Mouse (Mus musculus) G1E-ER4 (cell line): ENCODE data around the gene Foxf1. TPM values are rescaled to one million over a fixed set of nuclear protein-coding genes. Genes with fewer than 3 reads are reported as not detected.

Experiments
- GATA1 ChIP-seq: IDR thresholded peaks from one replicate; pipeline ENCODE4 v1.8.0; 2012; ENCODE audit warnings: low read length, inconsistent platforms
- polyA plus RNA-seq: library from polyadenylated mRNA; stranded (reverse); fragments of >175 nt; gene quantifications from 2 replicates; pipeline ENCODE4 v1.2.3, GENCODE M21; 2012

Foxf1 gene
- polyA plus RNA-seq, 1 experiment: not detected

- TF ChIP-seq GATA1: no peak
These were observed 6.5 kb downstream of the Foxf1 start for GRCm38 (mm10) chr8:121090716-121091115.

GRCm38 (mm10) chr8:121092141-121092540, 8.0 kb downstream of the Foxf1 start:
- TF ChIP-seq GATA1: no peak

DNA sequence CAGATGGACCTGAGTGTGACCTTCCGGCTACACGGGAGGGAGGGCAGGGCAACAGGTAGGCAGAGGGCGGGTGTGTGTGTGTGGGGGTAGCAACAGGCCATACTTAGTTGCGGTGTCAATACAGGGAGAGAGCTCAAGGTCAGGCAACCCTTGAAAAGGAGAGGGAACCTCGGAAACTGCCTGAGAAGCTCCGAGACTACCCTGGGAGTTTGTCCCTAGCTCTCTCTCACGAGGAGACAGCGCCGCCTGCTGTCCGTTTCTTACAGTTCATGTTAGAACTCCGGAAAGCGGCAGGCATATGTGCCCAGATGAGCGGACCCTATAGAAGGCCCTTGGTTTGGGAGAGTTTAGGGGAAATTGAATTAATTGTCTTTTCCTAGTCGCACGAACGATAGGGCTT, 8.4 kb downstream of the Foxf1 start:
- no peak for TF ChIP-seq GATA1

GRCm38 (mm10) chr8:121093496-121093895, 9.3 kb downstream of the Foxf1 start:
- TF ChIP-seq GATA1: no peak

DNA sequence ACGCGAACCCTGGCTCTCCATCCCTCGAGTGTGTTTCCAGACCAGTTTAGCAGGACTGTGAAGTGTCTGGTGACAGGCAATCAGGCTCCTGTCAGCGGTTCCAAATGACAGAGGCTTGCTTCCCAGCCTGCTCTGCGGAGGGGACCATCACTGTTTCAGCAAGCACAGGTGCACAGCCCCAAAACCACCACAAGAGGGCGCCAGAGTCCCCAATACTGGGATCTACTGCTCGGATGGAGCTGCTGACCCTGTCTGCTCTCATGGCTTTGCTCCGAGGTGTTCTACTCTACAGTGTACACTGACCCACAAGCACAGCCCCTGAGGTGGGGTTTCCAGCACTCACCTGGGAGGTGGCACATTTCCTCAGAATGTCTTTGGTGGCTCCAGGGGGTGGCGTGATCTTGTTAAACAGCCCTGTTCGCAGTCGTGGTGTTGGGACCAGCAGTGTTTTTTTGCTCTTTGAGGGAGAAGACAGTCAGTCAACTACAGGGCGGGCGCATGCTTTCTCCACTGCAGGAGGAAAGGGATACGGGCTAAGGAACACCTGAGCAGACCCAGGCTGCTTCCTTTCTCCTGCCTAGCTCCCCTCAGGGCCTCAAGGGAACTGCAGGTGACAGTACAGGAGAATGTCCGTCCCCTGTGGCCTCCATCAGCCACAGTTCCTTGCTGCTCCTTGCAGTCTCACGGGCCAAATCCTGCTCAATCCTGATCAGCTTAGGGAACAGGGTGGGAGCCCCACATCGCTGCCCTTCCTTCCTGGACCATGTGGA, 20.0 kb downstream of the Foxf1 start:
- TF ChIP-seq GATA1: no peak

DNA sequence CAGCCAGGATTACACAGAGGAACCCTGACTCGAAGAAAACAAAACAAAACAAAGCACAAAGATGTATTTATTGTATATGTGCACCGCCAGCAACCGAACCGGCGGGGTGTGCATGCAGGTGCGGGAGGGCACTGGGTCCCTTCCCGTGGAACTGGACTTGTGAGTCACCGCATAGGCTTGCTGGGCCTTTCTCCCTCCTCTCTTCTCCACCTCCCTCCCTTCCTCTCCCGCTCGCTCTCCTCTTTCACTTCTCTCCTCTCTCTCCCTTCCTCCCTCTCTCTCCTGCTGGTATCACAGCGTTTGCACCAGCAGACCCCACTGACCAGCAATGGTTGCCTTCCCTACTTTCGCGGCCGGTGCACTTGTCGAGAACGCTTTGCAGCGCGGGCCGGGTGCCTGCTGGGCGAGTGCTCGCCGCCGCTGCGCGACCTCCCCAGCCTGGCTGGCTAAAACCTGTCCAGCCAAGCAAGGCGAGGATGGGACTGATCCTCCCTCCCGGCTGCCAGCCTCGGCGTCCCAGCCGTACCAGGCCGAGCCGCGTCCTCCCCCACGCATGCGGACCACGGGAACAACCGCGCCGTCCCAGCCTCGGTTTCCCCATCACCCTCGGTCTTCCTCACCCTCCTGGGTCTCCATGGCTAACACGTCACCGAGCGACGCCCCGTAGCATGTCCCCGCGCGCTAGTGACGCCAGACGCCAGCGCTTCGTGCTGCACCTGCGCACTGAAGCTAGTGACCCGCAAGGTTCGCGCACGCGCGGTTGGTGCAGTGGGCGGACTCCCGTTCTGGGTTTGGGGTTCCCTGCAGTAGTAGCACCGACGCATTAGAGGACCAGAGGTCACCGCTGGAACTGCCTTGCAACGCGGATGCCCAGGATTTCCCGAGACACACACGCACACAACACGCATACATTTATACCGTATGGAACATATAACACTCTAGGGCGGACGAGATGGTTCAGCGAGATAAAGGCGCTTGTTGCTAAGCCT, 23.8 kb downstream of the Foxf1 start, which contains the start of gene Mthfsd:
Gene Mthfsd, minus strand, starts transcription at position 725 of the 989 bp plus-strand sequence.
- TF ChIP-seq GATA1: no peak

- TF ChIP-seq GATA1: no peak
These were observed 24.5 kb downstream of the Foxf1 start for GRCm38 (mm10) chr8:121108657-121109056.

- no peak for TF ChIP-seq GATA1
These were observed 27.1 kb downstream of the Foxf1 start for GRCm38 (mm10) chr8:121111145-121111907.

DNA sequence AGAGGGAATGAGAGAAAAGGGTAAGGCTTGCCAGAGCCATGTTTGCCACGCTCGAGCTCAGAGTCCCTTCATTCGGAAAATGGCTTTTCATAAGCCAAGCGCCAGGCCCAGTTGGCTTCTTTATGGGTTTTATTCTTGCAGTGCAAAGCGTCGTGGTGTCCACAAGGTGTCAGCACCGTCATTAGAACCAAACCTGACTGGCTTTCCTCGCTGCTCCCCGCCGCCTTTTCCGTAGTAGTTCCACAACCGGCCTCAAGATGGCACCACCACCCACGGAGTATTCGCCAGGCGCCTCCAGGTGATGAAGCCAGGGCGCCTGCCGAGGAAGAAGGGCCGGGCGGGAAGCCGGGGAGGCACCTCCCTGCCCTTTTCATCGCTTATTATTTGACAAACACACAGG, 29.1 kb downstream of the Foxf1 start:
- no peak for TF ChIP-seq GATA1

GRCm38 (mm10) chr8:121115136-121115535, 30.9 kb downstream of the Foxf1 start:
- no peak for TF ChIP-seq GATA1

DNA sequence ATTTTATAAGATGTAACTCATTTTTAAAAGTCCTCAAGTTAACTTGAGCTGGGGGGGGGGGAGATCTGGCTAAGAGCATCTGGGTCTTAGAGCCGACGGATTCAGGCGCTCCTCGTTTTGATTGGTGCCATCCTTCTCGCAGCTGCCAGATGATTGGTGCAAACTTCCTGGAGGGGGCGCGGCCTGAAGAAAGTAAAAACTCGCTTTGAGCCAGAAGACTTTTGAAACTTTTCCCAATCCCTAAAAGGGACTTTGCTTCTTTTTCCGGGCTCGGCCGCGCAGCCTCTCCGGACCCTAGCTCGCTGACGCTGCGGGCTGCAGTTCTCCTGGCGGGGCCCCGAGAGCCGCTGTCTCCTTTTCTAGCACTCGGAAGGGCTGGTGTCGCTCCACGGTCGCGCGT, 31.8 kb downstream of the Foxf1 start, which contains the start of gene Foxc2:
Gene Foxc2, plus strand, starts transcription at position 224 of the 400 bp plus-strand sequence.
- no peak for TF ChIP-seq GATA1

DNA sequence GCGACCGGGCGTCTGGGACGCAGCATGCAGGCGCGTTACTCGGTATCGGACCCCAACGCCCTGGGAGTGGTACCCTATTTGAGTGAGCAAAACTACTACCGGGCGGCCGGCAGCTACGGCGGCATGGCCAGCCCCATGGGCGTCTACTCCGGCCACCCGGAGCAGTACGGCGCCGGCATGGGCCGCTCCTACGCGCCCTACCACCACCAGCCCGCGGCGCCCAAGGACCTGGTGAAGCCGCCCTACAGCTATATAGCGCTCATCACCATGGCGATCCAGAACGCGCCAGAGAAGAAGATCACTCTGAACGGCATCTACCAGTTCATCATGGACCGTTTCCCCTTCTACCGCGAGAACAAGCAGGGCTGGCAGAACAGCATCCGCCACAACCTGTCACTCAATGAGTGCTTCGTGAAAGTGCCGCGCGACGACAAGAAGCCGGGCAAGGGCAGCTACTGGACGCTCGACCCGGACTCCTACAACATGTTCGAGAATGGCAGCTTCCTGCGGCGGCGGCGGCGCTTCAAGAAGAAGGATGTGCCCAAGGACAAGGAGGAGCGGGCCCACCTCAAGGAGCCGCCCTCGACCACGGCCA, 32.5 kb downstream of the Foxf1 start:
- TF ChIP-seq GATA1: no peak

DNA sequence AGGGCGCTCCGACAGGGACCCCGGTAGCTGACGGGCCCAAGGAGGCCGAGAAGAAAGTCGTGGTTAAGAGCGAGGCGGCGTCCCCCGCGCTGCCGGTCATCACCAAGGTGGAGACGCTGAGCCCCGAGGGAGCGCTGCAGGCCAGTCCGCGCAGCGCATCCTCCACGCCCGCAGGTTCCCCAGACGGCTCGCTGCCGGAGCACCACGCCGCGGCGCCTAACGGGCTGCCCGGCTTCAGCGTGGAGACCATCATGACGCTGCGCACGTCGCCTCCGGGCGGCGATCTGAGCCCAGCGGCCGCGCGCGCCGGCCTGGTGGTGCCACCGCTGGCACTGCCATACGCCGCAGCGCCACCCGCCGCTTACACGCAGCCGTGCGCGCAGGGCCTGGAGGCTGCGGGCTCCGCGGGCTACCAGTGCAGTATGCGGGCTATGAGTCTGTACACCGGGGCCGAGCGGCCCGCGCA, 33.0 kb downstream of the Foxf1 start:
- no peak for TF ChIP-seq GATA1

DNA sequence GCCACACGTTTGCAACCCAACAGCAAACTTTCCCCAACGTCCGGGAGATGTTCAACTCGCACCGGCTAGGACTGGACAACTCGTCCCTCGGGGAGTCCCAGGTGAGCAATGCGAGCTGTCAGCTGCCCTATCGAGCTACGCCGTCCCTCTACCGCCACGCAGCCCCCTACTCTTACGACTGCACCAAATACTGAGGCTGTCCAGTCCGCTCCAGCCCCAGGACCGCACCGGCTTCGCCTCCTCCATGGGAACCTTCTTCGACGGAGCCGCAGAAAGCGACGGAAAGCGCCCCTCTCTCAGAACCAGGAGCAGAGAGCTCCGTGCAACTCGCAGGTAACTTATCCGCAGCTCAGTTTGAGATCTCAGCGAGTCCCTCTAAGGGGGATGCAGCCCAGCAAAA, 33.7 kb downstream of the Foxf1 start:
- no peak for TF ChIP-seq GATA1
